Mouse (Mus musculus) layer of hippocampus, adult 2 months (tissue): ENCODE data around the gene Arxes2. TPM values are rescaled to one million over a fixed set of nuclear protein-coding genes. Genes with fewer than 3 reads are reported as not detected.
A peak's percentile ranks its signal among the peaks of the same experiment; 100 is the strongest.
"Not testable (repeated sequence)": the region's sequence is repeated elsewhere in the genome, so short reads cannot be mapped to it uniquely, and the experiment has no call there.

Source experiments
- DNase-seq, 2 experiments: peaks; one replicate each; pipeline ENCODE4 v3.0.0; 2022; ENCODE audit warnings: low spot score in 2 of 2
- H3K27ac ChIP-seq: fragments of 200-600 bp; 2 replicates; pipeline ENCODE4 v1.8.1; 2022
- H3K4me3 ChIP-seq: fragments of 200-600 bp; 2 replicates; pipeline ENCODE4 v1.8.1; 2022; ENCODE audit warnings: mild to moderate bottlenecking
- CTCF ChIP-seq: fragments of 200-600 bp; conservative IDR thresholded peaks from 2 replicates; pipeline ENCODE4 v1.8.1; 2022; ENCODE audit warnings: antibody characterized with exemption, mild to moderate bottlenecking, moderate library complexity
- total RNA-seq, 2 experiments: library from RNA; stranded (reverse); gene quantifications; 2 replicates each; pipeline ENCODE4 v1.2.3; 2021

Arxes2 gene
- total RNA-seq, 2 experiments from 2014 or later, result 60.7 to 62.9 TPM

- TF ChIP-seq CTCF, result peak; percentile 85
- Histone ChIP-seq H3K27ac (peak overlapping the region; percentile 81), H3K4me3 (peak overlapping the region; percentile 47)
- DNase-seq, result peak; percentile 79 to 83
These were observed 18.4 kb upstream of the Arxes2 start for GRCm38 (mm10) chrX:135975226-135975552.

GRCm38 (mm10) chrX:135984539-135985260, 8.9 kb upstream of the Arxes2 start:
- Histone ChIP-seq H3K4me3 (no peak overlapping the region), H3K27ac (peak overlapping the region; percentile 74)
- no peak for TF ChIP-seq CTCF
- peak in 1 of 2 experiments; percentile 39 for DNase-seq

GRCm38 (mm10) chrX:135986267-135986666, 7.4 kb upstream of the Arxes2 start:
- TF ChIP-seq CTCF, result no peak
- Histone ChIP-seq H3K4me3 (no peak overlapping the region), H3K27ac (no peak overlapping the region)
- DNase-seq, result no peak

GRCm38 (mm10) chrX:135990661-135991060, 3.0 kb upstream of the Arxes2 start:
- H3K4me3 ChIP-seq, result no peak overlapping the region
- TF ChIP-seq CTCF, result no peak
- H3K27ac ChIP-seq, result no peak overlapping the region
- DNase-seq, result no peak

- DNase-seq, H3K4me3 ChIP-seq, H3K27ac ChIP-seq: not testable (repeated sequence)
These were observed 431 bp upstream of the Arxes2 start for GRCm38 (mm10) chrX:135993192-135993594.

GRCm38 (mm10) chrX:136007199-136007843, 13.7 kb downstream of the Arxes2 start:
- DNase-seq, result no peak
- Histone ChIP-seq H3K4me3 (no peak overlapping the region), H3K27ac (no peak overlapping the region)
- no peak for TF ChIP-seq CTCF

- no peak for DNase-seq
- H3K4me3 ChIP-seq, result no peak overlapping the region
- no peak overlapping the region for H3K27ac ChIP-seq
- no peak for TF ChIP-seq CTCF
These were observed 20.8 kb downstream of the Arxes2 start for GRCm38 (mm10) chrX:136014392-136014791.

GRCm38 (mm10) chrX:136030331-136030730, 36.7 kb downstream of the Arxes2 start:
- no peak for TF ChIP-seq CTCF
- Histone ChIP-seq H3K4me3 (no peak overlapping the region), H3K27ac (no peak overlapping the region)
- no peak for DNase-seq

- H3K27ac ChIP-seq, result not testable (repeated sequence)
- peak; percentile 17 to 30 for DNase-seq
- peak within 1 kb of the TSS; percentile 40 for H3K4me3 ChIP-seq
These were observed 39.5 kb downstream of the Arxes2 start, which contains the start of gene Arxes1 for GRCm38 (mm10) chrX:136032799-136033763. TSS of gene Arxes1 (plus strand) at chrX:136033367.

GRCm38 (mm10) chrX:136043726-136044125, 50.1 kb downstream of the Arxes2 start:
- no peak overlapping the region for H3K27ac ChIP-seq
- DNase-seq, result no peak

More at GRCm38 (mm10) chrX:136043726-136044125, 50.1 kb downstream of the Arxes2 start:
- TF ChIP-seq CTCF, result no peak
- no peak overlapping the region for H3K4me3 ChIP-seq

Other genes with a start within 250 kb of the Arxes2 start
- gene Bhlhb9, start 196.2 kb upstream of the Arxes2 start, total RNA-seq, result 10 to 100 TPM; 69.0 to 72.4 TPM
- 100 to 1,000 TPM; 163 to 214 TPM for gene Gprasp2, start 154.8 kb upstream of the Arxes2 start, total RNA-seq
- 10 to 100 TPM; 32.6 to 34.4 TPM for gene Arxes1, start 39.5 kb downstream of the Arxes2 start, total RNA-seq
- 100 to 1,000 TPM; 365 to 379 TPM for gene Bex2, start 74.4 kb downstream of the Arxes2 start, total RNA-seq
- gene Nxf3, start 91.4 kb downstream of the Arxes2 start, total RNA-seq, result under 1 TPM in 1 of 2 experiments, not detected in 1; 0.12 TPM
- 10 to 100 TPM; 18.5 to 22.0 TPM for gene Bex4, start 145.2 kb downstream of the Arxes2 start, total RNA-seq
- gene Tceal8, start 178.5 kb downstream of the Arxes2 start, total RNA-seq, result 10 to 100 TPM; 33.2 to 40.7 TPM
- 100 to 1,000 TPM; 105 to 150 TPM for gene Tceal5, start 210.1 kb downstream of the Arxes2 start, total RNA-seq
- gene Tceal7, start 221.0 kb downstream of the Arxes2 start, total RNA-seq, result 1 to 10 TPM; 2.1 to 2.4 TPM
- 10 to 100 TPM; 75.0 to 76.6 TPM for gene Bex1, start 221.7 kb downstream of the Arxes2 start, total RNA-seq